Mouse (Mus musculus): ENCODE measurements around the gene Mapk9. TPM values are rescaled to one million over a fixed set of nuclear protein-coding genes. Genes with fewer than 3 reads are reported as not detected.
A peak's percentile ranks its signal among the peaks of the same experiment; 100 is the strongest.

The Mapk9 gene
- total RNA-seq, 2 experiments from 2014 or later, result 40.7 to 47.1 TPM

DNA sequence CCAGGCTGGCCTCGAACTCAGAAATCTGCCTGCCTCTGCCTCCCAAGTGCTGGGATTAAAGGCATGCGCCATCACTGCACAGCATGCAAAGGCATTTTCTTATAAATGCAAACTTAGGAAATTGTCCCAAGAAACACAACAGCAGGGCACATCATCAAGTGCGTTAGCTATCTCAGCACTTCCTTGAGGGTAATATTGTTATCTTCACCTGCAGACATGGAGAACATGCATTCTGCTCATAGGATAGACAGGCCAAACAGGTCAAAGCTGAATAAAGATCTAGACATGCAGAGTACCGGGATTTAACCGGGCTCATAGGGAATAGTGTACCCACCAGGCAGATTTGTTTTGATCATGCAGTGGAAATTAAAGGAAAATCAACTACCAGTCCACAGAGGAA is 45.4 kb downstream of the Mapk9 start:
- no peak for DNase-seq

DNA sequence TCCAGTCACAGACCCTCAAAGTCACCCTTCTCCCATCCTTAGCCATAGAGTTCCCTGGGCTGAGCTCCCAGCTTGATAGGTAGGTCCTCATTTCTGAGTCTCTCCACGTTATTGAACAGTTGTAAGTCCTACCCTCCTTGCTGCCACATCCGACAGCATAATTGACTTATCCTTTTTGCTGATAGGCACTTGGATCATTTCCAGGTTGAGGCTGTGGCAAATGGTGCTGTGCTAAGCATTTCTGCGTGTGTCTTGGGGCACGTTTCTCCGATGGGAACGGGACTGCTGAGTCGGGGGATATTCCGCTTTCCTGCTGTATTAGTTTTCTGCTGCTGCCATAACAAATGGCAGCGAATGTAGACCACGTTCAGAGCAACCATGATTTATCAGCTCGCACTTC is 47.3 kb downstream of the Mapk9 start:
- no peak for DNase-seq

- DNase-seq, result no peak
These were observed 49.5 kb downstream of the Mapk9 start for GRCm38 (mm10) chr11:49895966-49896590.

DNA sequence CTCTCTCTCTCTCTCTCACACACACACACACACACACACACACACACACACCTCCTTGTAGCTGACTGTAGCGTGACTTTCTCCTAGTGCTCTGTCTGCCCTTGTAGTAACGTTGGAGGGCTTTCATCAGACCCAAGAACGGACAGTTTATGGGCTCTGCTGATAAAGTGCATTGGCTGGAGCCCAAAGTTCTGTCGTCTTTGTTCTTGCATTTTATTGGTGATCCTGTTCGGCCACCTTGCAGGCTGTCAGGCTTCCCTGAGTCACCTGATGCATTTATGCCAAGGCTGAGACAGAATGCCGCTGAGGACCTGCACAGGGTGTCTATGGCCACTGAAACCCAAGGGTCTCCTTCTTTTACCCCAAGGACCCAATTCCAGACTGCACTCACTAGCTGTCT is 53.5 kb downstream of the Mapk9 start:
- no peak for DNase-seq

- no peak for DNase-seq
These were observed 54.6 kb downstream of the Mapk9 start for GRCm38 (mm10) chr11:49900962-49901658.

- DNase-seq, result peak; percentile 38
These were observed 55.3 kb downstream of the Mapk9 start, which contains the start of gene Rasgef1c for GRCm38 (mm10) chr11:49901659-49902458. Rasgef1c (plus strand) TSS chr11:49901835.

DNA sequence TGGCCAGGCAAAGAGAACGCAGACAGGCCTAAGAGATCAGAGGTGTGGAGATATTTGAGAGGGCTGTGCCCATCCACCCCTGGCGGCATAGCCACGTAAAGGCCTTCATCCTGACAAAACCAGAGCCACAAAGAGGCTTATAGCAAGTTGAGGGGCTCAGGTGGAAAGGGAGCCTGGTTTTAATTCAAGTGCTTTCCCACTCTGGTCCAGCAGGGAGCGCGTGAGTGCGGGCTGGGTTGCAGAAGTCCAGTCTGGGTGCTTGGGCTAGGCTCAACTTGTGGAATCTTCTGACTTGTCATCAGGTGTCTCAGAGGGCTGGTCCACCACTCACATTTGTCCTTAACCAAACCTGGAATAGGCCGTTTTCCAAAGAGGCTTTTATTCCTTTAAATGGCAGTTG is 56.8 kb downstream of the Mapk9 start:
- DNase-seq, result peak; percentile 28

- DNase-seq, result no peak
These were observed 72.1 kb downstream of the Mapk9 start for GRCm38 (mm10) chr11:49918521-49919180.

DNA sequence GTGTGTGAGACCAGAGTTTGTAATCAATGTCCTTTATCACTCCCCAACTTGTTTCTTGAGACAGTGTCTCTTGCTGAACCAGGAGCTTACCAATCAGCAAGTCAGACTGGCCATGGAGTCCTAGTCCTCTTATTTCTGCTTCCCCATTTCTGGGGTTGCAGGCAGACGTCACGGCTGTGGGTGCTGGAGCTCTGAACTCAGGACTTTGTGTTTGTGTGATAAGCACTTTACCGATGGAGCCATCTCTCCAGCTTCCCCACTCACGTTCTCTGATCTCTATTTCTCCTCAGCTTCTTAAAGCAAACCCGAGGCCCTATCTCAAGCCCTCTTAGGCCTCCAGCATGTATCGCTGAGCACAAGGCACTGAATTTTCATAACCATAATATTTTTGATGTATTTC is 72.8 kb downstream of the Mapk9 start:
- no peak for DNase-seq

GRCm38 (mm10) chr11:49923539-49923938 is 77.0 kb downstream of the Mapk9 start:
- DNase-seq, result no peak

- no peak for DNase-seq
These were observed 79.6 kb downstream of the Mapk9 start for GRCm38 (mm10) chr11:49926183-49926582.

- no peak for DNase-seq
These were observed 80.6 kb downstream of the Mapk9 start for GRCm38 (mm10) chr11:49927169-49927568.

GRCm38 (mm10) chr11:49927670-49928069 is 81.1 kb downstream of the Mapk9 start:
- DNase-seq, result no peak

GRCm38 (mm10) chr11:49931037-49931625 is 84.6 kb downstream of the Mapk9 start:
- peak; percentile 12 for DNase-seq

DNA sequence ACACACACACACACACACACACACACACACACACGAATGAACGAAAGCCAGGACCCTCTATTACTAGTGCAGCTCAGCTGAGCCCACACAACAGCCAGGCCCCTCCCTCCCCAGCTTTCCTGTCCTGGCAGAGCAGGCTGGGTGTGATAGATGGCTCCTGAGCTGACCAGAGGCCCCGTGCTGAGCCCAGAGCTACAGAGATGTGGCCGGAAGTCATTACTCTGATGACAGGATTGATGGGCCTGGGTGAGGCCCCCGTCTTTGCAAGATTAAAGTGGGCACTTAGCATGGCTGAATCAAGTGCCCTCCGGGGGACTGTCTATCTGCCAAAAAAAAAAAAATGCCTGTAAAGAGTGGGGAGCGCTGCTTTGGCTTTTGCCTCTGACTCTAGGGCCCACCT is 85.3 kb downstream of the Mapk9 start:
- DNase-seq, result no peak

- no peak for DNase-seq
These were observed 87.3 kb downstream of the Mapk9 start for GRCm38 (mm10) chr11:49933811-49934210.

- no peak for DNase-seq
These were observed 87.8 kb downstream of the Mapk9 start for GRCm38 (mm10) chr11:49934322-49934721.

Small RNA genes within 50 kb of the gene (microRNA-seq; reads per million reads assigned to microRNA genes)
- 0 reads per million in 2 experiments for gene Gm23492 (ENCODE audit: borderline replicate concordance in 2 of 2)

Other genes starting within 250 kb of the Mapk9 start
- gene Flt4, start 237.5 kb upstream of the Mapk9 start, total RNA-seq (2021), result 1 to 10 TPM; 2.9 to 3.2 TPM
- not detected for gene Scgb3a1, start 183.1 kb upstream of the Mapk9 start, total RNA-seq (2021)
- 10 to 100 TPM; 12.7 to 13.5 TPM for gene Cnot6, start 134.0 kb upstream of the Mapk9 start, total RNA-seq (2021)
- gene Gfpt2, start 52.6 kb upstream of the Mapk9 start, total RNA-seq (2021), result 1 to 10 TPM; 5.5 to 6.5 TPM
- under 1 TPM; 0.43 to 0.48 TPM for gene Rasgef1c, start 55.1 kb downstream of the Mapk9 start, total RNA-seq (2021)
- gene Rnf130, start 178.6 kb downstream of the Mapk9 start, total RNA-seq (2021), result 10 to 100 TPM; 34.8 to 43.4 TPM

Data from gastrocnemius, postnatal 25 days (tissue).